Mouse (Mus musculus) 3134 (cell line): ENCODE measurements around the gene Tmem168.
A peak's percentile ranks its signal among the peaks of the same experiment; 100 is the strongest.

ENCODE experiments used
- DNase-seq: peaks from one replicate; pipeline ENCODE4 v3.0.0-alpha.2; 2011; ENCODE audit warnings: low spot score; ENCODE audit not compliant: insufficient read length; ENCODE audit errors: extremely low read depth

The Tmem168 gene

DNA sequence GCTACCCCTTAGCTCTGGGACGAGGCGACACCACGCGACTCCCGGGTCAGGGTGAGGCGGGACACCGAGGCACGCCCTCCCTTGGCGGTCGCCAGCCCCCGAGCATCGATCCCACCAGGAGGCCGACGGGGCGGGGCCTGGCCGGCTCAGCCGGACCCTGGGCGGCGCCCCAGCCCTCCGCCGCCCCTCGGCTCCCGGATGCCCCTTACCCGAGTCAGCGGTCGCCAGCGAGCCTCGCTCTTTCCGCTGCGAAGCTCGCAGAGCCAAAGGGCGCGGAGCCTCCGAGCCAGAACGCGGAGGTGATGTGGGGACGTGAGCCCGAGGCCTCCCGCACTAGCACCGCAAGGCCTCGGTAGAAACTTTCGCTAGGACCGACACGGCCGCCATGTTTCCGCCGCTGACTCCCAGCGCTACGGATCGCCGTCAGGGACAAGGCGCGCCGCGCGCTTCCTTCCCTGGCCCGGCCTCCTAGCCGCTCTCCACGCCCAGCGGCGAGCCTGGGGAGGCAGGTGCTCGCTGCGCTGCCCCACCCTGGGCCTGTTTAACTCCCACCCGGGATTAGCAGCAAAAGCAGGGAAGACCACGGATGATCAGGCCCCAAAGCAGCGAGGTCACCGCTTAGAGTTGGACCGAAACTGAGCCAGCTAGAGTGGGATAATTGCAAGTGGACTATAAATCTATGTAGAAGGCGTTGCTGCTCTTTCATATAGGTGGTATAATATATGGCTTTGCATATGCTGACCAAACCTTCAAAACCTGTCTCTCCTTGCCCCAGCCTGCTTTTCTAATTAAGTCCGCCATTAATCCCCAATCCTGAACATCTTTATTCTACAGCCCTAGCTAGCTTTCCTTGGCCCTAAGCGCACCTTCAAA is at the start of gene Tmem168:
Gene Tmem168 (minus strand): TSS at position 480 of the 873 bp plus-strand sequence.
- peak; percentile 97 for DNase-seq

GRCm38 (mm10) chr6:13654081-13654480 is 46.2 kb upstream of the Tmem168 start:
- DNase-seq = no peak

DNA sequence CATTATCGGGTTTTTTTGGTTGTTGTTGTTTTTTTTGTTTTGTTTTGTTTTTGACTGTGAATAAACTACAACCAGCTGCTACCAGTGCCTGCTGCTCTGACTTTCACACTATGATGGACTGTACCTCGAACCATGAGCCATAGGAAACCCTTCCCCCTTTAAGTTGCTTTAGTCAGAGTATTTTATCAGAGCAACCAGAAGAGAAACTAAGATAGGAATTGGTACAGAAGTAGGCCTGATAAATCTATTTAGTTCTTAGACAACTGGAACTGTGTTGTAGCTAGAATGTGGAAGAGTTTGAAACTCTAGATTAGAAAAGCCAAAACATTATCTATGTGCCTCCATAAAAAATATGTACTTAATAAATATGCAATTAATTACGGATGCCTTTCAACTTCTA is 44.4 kb upstream of the Tmem168 start:
- no peak for DNase-seq

- no peak for DNase-seq
These were observed 43.0 kb upstream of the Tmem168 start for GRCm38 (mm10) chr6:13650854-13651253.

- no peak for DNase-seq
These were observed 40.4 kb upstream of the Tmem168 start for GRCm38 (mm10) chr6:13648305-13648704.

- no peak for DNase-seq
These were observed 28.7 kb upstream of the Tmem168 start for GRCm38 (mm10) chr6:13636582-13636989.

- DNase-seq = peak; percentile 23
These were observed 24.7 kb upstream of the Tmem168 start for GRCm38 (mm10) chr6:13632571-13632970.

GRCm38 (mm10) chr6:13630607-13631006 is 22.7 kb upstream of the Tmem168 start:
- no peak for DNase-seq

DNA sequence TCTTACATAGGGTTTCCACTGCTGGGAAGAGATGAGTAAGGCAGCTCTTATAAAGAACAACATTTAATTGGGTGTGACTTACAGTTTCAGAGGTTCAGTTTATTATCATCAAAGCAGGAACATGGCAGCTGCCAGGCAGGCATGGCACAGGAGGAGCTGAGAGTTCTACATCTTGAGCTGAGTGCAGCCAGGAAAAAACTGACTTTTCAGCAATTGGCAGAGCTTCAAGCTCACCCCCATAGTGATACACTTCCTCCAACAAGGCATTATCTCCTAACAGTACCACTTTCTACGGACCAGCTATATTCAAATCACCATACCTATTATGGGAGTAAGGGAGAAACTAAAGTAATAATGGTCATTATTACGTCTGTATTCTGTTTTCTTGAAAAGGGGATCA is 11.7 kb upstream of the Tmem168 start:
- DNase-seq = no peak

- no peak for DNase-seq
These were observed 9.2 kb upstream of the Tmem168 start for GRCm38 (mm10) chr6:13617110-13617509.

DNA sequence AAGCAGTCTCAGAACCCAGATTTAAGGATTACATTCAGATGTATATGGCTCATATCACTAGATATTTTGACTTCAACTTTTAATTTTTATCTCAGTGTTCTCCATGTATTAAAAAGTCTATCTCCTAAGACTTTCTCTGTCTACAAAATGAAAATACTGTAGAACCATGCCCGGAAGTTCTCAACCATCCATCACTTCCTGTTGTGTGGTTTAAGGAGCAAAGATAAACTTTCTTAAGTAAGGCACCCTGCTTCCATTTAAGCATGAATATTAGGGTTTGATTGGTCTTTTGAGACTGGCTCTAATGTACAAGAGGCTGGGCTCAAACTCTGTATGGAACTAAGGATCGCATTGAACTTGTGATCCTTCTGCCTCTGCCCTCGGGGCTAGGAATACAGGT is 6.7 kb upstream of the Tmem168 start:
- DNase-seq = no peak

DNA sequence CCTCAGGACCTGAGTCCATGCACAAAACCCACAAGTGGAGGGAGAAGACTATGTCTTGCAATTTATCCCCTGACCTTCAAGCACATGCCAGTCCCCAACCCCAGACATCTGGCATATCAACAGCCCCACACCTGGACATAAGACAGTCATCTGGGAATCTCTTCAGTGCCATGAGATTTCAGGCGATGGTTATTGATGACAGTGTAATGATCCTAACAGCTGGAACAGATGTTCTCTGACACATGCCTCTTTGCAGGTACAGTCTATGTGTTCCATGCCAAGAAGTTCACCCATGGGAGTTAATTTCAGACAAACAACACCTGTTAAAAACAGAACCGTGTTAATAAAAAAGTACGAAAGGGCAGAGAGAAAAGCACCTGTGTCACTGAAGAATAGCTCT is 5.8 kb upstream of the Tmem168 start:
- DNase-seq = no peak

DNA sequence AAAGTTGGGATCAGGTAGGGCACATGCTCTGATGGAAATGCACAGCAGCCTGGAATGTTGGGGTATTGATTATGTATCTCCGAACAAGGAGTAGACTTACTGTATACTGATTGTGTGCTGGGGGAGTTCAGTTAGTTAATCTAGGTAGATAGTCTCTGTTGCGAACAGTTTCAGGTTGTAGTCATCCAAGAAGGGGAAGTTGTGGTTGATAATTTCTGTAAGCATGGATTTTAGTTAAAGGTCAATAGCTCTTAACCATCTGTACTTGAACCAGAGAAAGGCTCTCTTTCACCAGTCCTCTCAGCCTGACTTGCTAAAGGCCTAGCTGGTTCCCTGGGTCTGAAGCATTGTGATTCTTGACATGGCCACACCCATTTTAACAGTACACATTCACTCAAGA is 3.0 kb upstream of the Tmem168 start:
- no peak for DNase-seq

GRCm38 (mm10) chr6:13609353-13610140 is 1.6 kb upstream of the Tmem168 start:
- no peak for DNase-seq

- DNase-seq = no peak
These were observed 829 bp downstream of the Tmem168 start for GRCm38 (mm10) chr6:13606921-13607620.

GRCm38 (mm10) chr6:13606394-13606793 is 1.5 kb downstream of the Tmem168 start:
- no peak for DNase-seq

DNA sequence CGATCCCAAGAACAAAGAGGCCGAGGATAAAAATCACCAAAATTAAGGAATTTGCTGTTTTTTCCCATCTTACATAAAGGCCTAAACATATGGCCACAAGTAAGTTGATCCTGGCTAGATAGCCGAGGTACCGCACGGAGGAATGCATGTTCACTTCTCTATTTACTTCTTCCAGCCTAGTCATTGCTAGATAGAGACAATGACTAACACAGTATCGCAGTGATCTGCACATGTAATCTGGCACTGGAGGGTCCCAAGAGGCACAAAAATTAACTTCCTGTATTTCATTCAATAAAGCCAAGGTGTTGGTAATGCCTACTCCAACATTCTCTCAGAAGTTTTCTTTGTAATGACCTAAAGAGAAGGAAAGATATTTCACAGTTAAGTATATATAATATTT is 4.8 kb downstream of the Tmem168 start:
- DNase-seq = no peak

GRCm38 (mm10) chr6:13601587-13601986 is 6.3 kb downstream of the Tmem168 start:
- no peak for DNase-seq

DNA sequence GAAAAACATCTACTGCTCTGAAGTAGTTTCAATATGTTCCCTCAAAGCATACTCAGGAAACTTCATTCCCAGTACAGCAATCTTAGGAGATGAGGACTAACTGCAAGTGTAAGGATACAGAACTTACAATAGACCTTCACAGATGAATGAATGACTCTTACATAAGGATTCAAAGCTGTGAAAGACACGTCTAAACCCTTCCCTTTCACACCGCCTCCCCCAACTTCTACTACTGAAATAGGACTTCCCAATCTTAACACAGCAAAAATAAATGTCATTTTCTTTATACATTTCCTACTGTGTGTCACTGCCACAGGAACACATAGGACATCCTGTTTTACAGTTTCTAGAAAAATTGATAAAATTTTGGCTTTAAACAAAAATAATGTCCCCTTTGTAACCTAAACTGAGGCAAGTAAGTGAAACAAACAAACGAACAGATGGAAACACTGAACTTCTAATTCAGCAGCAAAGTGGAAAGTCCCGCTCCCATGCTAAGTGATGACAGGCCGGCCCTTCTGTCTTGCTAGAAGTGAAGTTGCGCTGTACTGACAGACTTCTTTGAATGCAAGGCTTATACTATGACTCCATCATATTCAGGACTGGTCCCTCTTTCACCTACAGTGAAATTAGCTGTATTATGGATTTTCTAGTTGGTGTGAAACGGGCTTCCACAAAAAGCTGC is 9.5 kb downstream of the Tmem168 start:
- no peak for DNase-seq

DNA sequence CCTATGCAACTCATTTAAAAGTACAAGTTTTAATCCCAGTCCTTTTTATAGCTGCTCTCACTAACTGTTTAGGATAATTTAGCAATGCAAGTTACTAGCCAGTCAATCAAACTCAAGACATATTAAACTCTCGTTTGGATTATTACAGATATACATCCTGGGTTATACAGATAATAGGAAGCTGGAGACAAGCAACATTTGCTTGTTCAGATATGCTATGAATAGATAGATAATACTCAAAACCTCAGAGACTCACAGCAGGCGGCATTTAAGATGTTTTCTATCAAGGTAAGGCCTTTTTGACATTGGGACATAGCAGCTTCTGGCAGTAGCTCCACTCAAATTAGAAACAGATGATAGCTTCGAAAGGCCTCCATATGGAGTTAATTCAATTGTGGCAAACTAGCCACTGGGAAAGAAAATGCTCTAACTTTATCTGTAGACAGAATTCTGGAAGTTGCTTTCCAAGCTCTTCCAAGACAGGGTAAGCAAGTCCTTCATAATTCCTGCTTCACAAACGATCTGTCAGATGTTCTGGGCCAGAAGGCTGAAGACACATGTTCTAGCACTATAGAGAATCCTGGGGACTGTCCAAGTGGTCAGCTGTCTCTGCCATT is 15.1 kb downstream of the Tmem168 start:
- DNase-seq = no peak
